13 mouse cellular contexts compared by ENCODE assay signal in genomic region chr13:107602149-107602548, GRCm38 (mm10).
"Had no signal": no experiment of that assay in that cellular context is flagged by ENCODE, and none has a peak within 500 bp of the region (broad histone marks: within the 10 kb centered on the region; RNA-seq: fewer than 3 reads in every experiment).

No protein-coding gene starts in this region.

- H3K4me2 ChIP-seq: limb, embryonic 13.5 days; liver, embryonic 15.5 days; midbrain, embryonic 11.5 days; midbrain, embryonic 15.5 days; neural tube, embryonic 13.5 days had no signal

- ATAC-seq: lung, postnatal 0 days; midbrain, embryonic 15.5 days had no signal

- H3K27me3 ChIP-seq: liver, embryonic 15.5 days; midbrain, embryonic 15.5 days; neural tube, embryonic 13.5 days had no signal

- H3K4me3 ChIP-seq: limb, embryonic 13.5 days; liver, embryonic 15.5 days; midbrain, embryonic 15.5 days; neural tube, embryonic 13.5 days had no signal

- H3K9ac ChIP-seq: limb, embryonic 13.5 days; liver, embryonic 15.5 days; midbrain, embryonic 15.5 days; neural tube, embryonic 13.5 days had no signal

- H3K9me3 ChIP-seq: liver, embryonic 15.5 days; midbrain, embryonic 15.5 days had no signal

- H3K36me3 ChIP-seq: limb, embryonic 13.5 days; liver, embryonic 15.5 days; midbrain, embryonic 15.5 days; neural tube, embryonic 13.5 days had no signal

- H3K27ac ChIP-seq: limb, embryonic 13.5 days; liver, embryonic 15.5 days; midbrain, embryonic 15.5 days; neural tube, embryonic 13.5 days had no signal

- DNase-seq: kidney, postnatal 36 days; layer of hippocampus, adult 9-11 months; layer of hippocampus, postnatal 36 days; lung, adult 2 months; lung, postnatal 4 days; right cerebral cortex, postnatal 25 days; thymus, postnatal 4 days had no signal
